Mouse (Mus musculus): ENCODE measurements around the gene Creb1. TPM values are rescaled to one million over a fixed set of nuclear protein-coding genes. Genes with fewer than 3 reads are reported as not detected.
"Not testable (repeated sequence)": the region's sequence is repeated elsewhere in the genome, so short reads cannot be mapped to it uniquely, and the experiment has no call there.

Creb1 gene
- total RNA-seq, 2 experiments from 2014 or later: 33.6 to 37.5 TPM

GRCm38 (mm10) chr1:64621116-64621515 lies 88.7 kb downstream of the Creb1 start:
- peak; percentile 34 for DNase-seq

DNA sequence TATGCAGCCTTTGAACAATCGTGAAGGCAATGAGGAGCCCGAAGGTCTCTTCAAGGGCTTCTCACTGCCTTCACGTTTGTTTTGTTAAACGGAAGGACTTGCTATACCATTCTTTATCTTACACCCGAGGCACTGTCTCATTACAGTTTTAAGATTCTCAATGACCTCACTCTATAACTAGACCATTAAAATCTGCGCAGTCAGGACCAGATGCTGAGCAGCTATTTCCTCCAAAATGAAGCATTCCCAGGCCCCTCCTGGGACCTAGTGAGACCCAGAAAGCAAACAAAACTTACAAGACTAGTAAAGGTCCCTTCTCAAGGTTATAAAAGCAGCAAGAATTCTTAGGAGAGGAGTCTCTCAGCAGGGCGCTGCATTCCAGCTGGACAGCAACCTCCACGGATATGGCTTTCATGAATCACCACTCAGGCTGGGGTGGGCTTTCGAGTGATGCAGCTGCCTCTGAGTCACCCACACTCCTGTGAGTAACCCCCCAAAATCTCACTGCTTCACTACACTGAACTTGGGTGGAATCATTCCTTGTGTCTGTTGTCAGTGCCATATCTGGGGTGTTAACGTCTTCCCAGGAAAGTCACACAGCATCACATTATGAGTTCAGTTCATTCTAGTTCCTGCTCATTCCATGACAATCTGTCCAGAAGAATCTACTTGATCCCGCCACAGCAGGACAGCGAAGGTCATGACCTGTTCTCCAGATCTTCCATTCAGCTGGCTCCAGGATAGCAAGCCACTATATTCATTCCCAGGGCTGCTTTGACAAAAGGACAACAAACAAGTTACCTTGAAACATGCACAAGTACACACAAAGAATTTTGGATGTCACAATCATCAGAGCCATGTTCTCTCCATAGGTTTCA lies 91.4 kb downstream of the Creb1 start:
- no peak for DNase-seq

DNA sequence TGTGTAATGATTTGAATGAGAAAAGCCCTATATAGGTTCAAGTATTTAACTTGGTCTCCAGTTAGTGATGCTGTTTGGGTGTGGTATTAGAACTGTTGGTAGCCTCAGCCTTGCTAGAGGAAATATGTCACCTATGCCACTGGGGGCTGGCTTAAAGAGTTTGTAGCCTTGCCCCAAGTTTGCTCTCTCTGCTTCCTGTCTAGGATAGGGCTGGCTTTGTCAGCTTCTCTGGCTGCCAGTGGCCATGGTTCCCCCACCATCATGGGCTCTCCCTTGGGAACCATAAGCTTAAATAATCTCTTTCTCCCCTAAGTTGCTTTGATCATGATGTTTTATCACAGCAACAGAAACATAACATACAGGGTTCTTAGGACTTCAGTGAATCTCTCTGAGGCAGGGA lies 92.8 kb downstream of the Creb1 start:
- DNase-seq: no peak

DNA sequence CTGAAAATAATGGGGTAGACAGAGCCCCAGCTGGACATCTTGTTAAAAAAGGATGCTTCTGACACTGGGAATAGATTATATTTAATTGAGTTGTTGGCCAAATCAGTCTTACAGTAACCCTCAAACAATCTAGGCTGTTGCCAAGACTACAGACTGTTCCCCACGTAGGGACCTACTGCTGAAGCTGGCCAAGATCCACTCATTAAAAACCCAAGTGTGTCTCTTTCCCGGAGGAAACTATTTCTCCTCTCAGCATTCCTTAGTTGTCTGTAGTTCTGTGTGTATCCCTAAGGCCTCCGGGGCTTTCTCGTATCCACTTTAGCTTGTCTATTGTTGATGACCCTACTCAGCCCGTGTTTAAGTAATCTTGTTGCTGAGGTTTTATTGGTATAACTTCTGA lies 99.1 kb downstream of the Creb1 start:
- DNase-seq: no peak

DNA sequence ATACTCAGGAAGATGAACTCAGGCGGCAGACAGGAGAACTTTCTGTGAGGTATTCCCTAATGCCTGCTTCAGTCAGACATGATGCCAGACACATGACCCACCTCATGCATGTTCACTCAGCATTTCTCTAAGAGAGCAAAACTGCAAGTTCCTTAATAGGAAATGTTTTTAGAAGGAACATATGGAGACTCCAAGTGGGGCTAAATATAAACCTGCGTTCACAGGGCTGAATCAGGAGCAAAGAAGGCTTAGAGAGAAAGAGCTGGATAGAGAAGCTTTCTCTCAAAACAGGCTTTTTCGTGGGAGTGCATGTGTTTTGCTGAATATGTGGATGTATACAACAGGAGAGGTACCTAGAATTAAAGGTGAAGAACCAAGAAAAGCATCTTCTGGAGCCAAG lies 100.8 kb downstream of the Creb1 start:
- DNase-seq: no peak

- DNase-seq: no peak
Measured at GRCm38 (mm10) chr1:64635624-64636023, 103.2 kb downstream of the Creb1 start.

GRCm38 (mm10) chr1:64639279-64639678 lies 106.8 kb downstream of the Creb1 start:
- DNase-seq: no peak

- DNase-seq: no peak
Measured at GRCm38 (mm10) chr1:64641069-64641468, 108.6 kb downstream of the Creb1 start.

DNA sequence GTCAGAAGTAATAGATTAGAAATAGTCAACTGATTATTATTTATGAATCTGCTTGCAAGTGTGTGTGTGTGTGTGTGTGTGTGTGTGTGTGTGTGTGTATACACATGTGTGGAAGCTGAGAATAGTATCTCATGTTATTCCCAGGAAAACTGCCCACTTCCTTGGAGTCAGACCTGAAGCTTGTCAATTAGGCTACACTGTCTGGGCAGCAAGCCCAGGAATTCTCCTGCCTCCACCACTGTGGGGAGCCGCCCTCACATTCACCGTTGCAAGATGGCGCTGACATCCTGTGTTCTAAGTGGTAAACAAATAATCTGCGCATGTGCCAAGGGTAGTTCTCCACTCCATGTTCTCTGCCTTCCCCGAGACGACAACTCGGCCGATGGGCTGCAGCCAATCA lies 110.1 kb downstream of the Creb1 start:
- DNase-seq: not testable (repeated sequence)

- no peak for DNase-seq
Measured at GRCm38 (mm10) chr1:64644513-64644912, 112.1 kb downstream of the Creb1 start.

GRCm38 (mm10) chr1:64649362-64650124 lies 117.1 kb downstream of the Creb1 start:
- peak; percentile 10 for DNase-seq

GRCm38 (mm10) chr1:64653701-64654100 lies 121.3 kb downstream of the Creb1 start:
- no peak for DNase-seq

Other genes with a start within 250 kb of the Creb1 start
- gene Mettl21a, start 84.6 kb downstream of the Creb1 start, total RNA-seq (2021): 1 to 10 TPM; 6.5 to 8.1 TPM
- gene Ccnyl1, start 157.8 kb downstream of the Creb1 start, total RNA-seq (2021): 10 to 100 TPM; 31.0 to 33.2 TPM
- 10 to 100 TPM in 1 of 2 experiments, 1 to 10 TPM in 1; 9.5 to 10.6 TPM for gene Fzd5, start 205.1 kb downstream of the Creb1 start, total RNA-seq (2021)

Measured in heart, postnatal 4 days (tissue).